Mouse (Mus musculus) lung, postnatal 0 days (tissue): ENCODE data around the gene Ace.

Experiments used
- CTCF ChIP-seq: IDR thresholded peaks from 2 replicates; pipeline ENCODE4 v1.5.1; 2016; ENCODE audit warnings: antibody characterized with exemption, mild to moderate bottlenecking
- EP300 ChIP-seq: IDR thresholded peaks from 2 replicates; pipeline ENCODE4 v1.6.1; 2016; ENCODE audit warnings: antibody characterized with exemption, mild to moderate bottlenecking, control low read depth

- TF ChIP-seq CTCF = no peak
- peak; percentile 30; the same call in 1 of the 2 replicates for TF ChIP-seq EP300
Measured at GRCm38 (mm10) chr11:105946694-105947154, 21.0 kb upstream of the Ace start.
